Comparison of ENCODE assay signal across 8 mouse cellular contexts in genomic region chr6:83108762-83109668, GRCm38 (mm10). TPM values are rescaled to one million over a fixed set of nuclear protein-coding genes. Genes with fewer than 3 reads are reported as not detected.
DNase-seq lines count a peak whose midpoint lies in the region; ATAC-seq and TF ChIP-seq lines count a peak whose summit lies in the region.

TSS of gene Mrpl53 (plus strand) at chr6:83109040.

- H3K4me3 ChIP-seq in E14TG2a.4 (replicated peaks; ENCODE audit: low read length), result peak within 1 kb of the TSS; percentile 98
- H3K4me3 ChIP-seq in forebrain, postnatal 0 days (ENCODE audit: low read depth, low read length), result peak within 1 kb of the TSS; percentile 80
- peak within 1 kb of the TSS; percentile 94 for H3K4me3 ChIP-seq in layer of hippocampus, adult 2 months
- H3K4me3 ChIP-seq in lung, embryonic 14.5 days (ENCODE audit: low read depth, low read length), result peak within 1 kb of the TSS; percentile 73

- H3K36me3 ChIP-seq in E14TG2a.4 (ENCODE audit: insufficient read depth, low read length), result peaks cover 25% of the 10 kb centered on the region
- no peaks in the 10 kb centered on the region; the same call in 1 of the 2 replicates for H3K36me3 ChIP-seq in forebrain, postnatal 0 days (ENCODE audit: insufficient read depth)
- peaks cover 16% of the 10 kb centered on the region; the same call in 1 of the 2 replicates for H3K36me3 ChIP-seq in lung, embryonic 14.5 days (ENCODE audit: insufficient read depth)

- H3K4me1 ChIP-seq in E14TG2a.4 (replicated peaks; ENCODE audit: low read depth, low read length), result peaks cover 32% of the 10 kb centered on the region
- H3K4me1 ChIP-seq in forebrain, postnatal 0 days (ENCODE audit: insufficient read depth), result peaks cover 9% of the 10 kb centered on the region; the same call in 1 of the 2 replicates
- 0 out of 2 replicates have a peak, but pooled peaks cover 6% of the 10 kb centered on the region for H3K4me1 ChIP-seq in lung, embryonic 14.5 days (ENCODE audit: insufficient read depth)

- TF ChIP-seq CTCF in E14TG2a.4 (conservative IDR thresholded peaks at IDR 0.05; ENCODE audit: low read length), result no peak
- TF ChIP-seq CTCF in forebrain, postnatal 0 days (IDR thresholded peaks at IDR 0.05; ENCODE audit: low read depth), result no peak
- TF ChIP-seq CTCF in layer of hippocampus, adult 2 months (conservative IDR thresholded peaks at IDR 0.05), result no peak
- no peak for TF ChIP-seq CTCF in lung, embryonic 14.5 days (IDR thresholded peaks at IDR 0.05; ENCODE audit: low read depth)

- H3K9ac ChIP-seq in forebrain, postnatal 0 days, result peak within 1 kb of the TSS; percentile 89
- H3K9ac ChIP-seq in lung, embryonic 14.5 days, result peak within 1 kb of the TSS; percentile 88

- H3K27ac ChIP-seq in forebrain, postnatal 0 days (ENCODE audit: low read depth, low read length), result peak within 1 kb of the TSS; percentile 88
- H3K27ac ChIP-seq in layer of hippocampus, adult 2 months, result peak within 1 kb of the TSS; percentile 98
- H3K27ac ChIP-seq in lung, embryonic 14.5 days (ENCODE audit: low read depth), result peak within 1 kb of the TSS; percentile 85

- WGBS in forebrain, postnatal 0 days, result under 1% methylated on average over 76 of the region's 76 CpGs
- WGBS in lung, embryonic 14.5 days, result under 1% methylated on average over 76 of the region's 76 CpGs

- peak within 1 kb of the TSS; percentile 90 for H3K4me2 ChIP-seq in forebrain, postnatal 0 days (ENCODE audit: low read depth)
- H3K4me2 ChIP-seq in lung, embryonic 14.5 days, result peak within 1 kb of the TSS; percentile 85

- no peaks in the 10 kb centered on the region for H3K9me3 ChIP-seq in E14TG2a.4 (ENCODE audit: low read length)
- H3K9me3 ChIP-seq in forebrain, postnatal 0 days (ENCODE audit: low read length), result no peaks in the 10 kb centered on the region
- H3K9me3 ChIP-seq in lung, embryonic 14.5 days (ENCODE audit: low read depth, low read length), result no peaks in the 10 kb centered on the region

- DNase-seq in cerebellum, adult 18-20 months, result peak; percentile 80 to 87
- peak; percentile 83 for DNase-seq in forebrain, postnatal 0 days
- peak; percentile 85 to 88 for DNase-seq in heart, postnatal 36 days
- DNase-seq in layer of hippocampus, adult 2 months (ENCODE audit: low spot score in 2 of 2), result peak; percentile 73 to 81
- peak; percentile 90 for DNase-seq in lung, embryonic 14.5 days
- DNase-seq in testis, postnatal 10 days (ENCODE audit: low spot score), result peak; percentile 87

- ATAC-seq in forebrain, postnatal 0 days, result peak; percentile 85
- peak; percentile 89 for ATAC-seq in lung, embryonic 14.5 days (ENCODE audit: insufficient read depth)
- ATAC-seq in neutrophil, adult 5-6 weeks (ENCODE audit: extremely low read depth, insufficient number of reproducible peaks, low FRiP score, poor library complexity, severe bottlenecking), result peak; percentile 74

- peaks cover 7% of the 10 kb centered on the region; the same call in 1 of the 2 replicates for H3K27me3 ChIP-seq in E14TG2a.4 (ENCODE audit: insufficient read depth, low read length)
- no peaks in the 10 kb centered on the region for H3K27me3 ChIP-seq in forebrain, postnatal 0 days (ENCODE audit: insufficient read depth, low read length)
- no peaks in the 10 kb centered on the region for H3K27me3 ChIP-seq in lung, embryonic 14.5 days (ENCODE audit: insufficient read depth, low read length)

- intact Hi-C loops in heart, postnatal 36 days (cut with DNase I), result loop anchor here (5.0 kb wide), 1 partner anchor 168 kb away; no protein-coding TSS in a partner anchor

RNA-seq across cellular contexts. Expression of gene Mrpl53, which starts in this region (rescaled TPM):
- total RNA-seq in forebrain, postnatal 0 days (2014; rRNA removed), result 64.6 and 102 TPM in 2 replicates
- polyA plus RNA-seq in forebrain, postnatal 0 days (2015; fragmentation: Nextera tagmentation; extraction: Ambion mirVana), result 126 and 141 TPM in 2 replicates
- 100 to 1,000 TPM; 123 to 132 TPM for total RNA-seq in heart, postnatal 36 days (2021)
- 10 to 100 TPM; 64.9 to 67.4 TPM for total RNA-seq in layer of hippocampus, adult 2 months (2021)
- polyA plus RNA-seq in lung, embryonic 14.5 days (2014; fragmentation: Nextera tagmentation; extraction: Ambion mirVana), result 134 TPM in 2 replicates
- total RNA-seq in neutrophil, adult 5-6 weeks (2017), result 8.8 and 20.5 TPM in 2 replicates

Comparison
In these comparisons a context has a peak if more than half of its experiments do, and no peak if none do; other contexts are left out.
1. Peak in every context shown above with its lines: DNase-seq, ATAC-seq, H3K4me3 ChIP-seq and H3K27ac ChIP-seq.